Mouse (Mus musculus) heart, adult 2 months (tissue): Measurements from ENCODE around the gene Ctnna2. TPM values are rescaled to one million over a fixed set of nuclear protein-coding genes. Genes with fewer than 3 reads are reported as not detected.

ENCODE experiments used
- DNase-seq, 2 experiments: peaks; one replicate each; pipeline ENCODE4 v3.0.0; 2021
- H3K27ac ChIP-seq: fragments of 200-600 bp; 2 replicates; pipeline ENCODE4 v1.8.1; 2022
- H3K27me3 ChIP-seq: fragments of 200-500 bp; 2 replicates; pipeline ENCODE4 v1.6.1; 2012; ENCODE audit warnings: mild to moderate bottlenecking, low read length, inconsistent platforms, mixed read lengths; ENCODE audit not compliant: control insufficient read depth, insufficient read depth
- H3K36me3 ChIP-seq: fragments of 200-500 bp; 2 replicates; pipeline ENCODE4 v1.6.1; 2012; ENCODE audit warnings: low read length, inconsistent platforms; ENCODE audit not compliant: control insufficient read depth, insufficient read depth
- H3K4me1 ChIP-seq: fragments of 200-500 bp; 2 replicates; pipeline ENCODE4 v1.6.1; 2011; ENCODE audit warnings: low read length; ENCODE audit not compliant: control insufficient read depth, insufficient read depth
- H3K4me3 ChIP-seq: fragments of 200-600 bp; 2 replicates; pipeline ENCODE4 v1.8.1; 2022
- H3K79me2 ChIP-seq: fragments of 200-500 bp; replicated peaks from 2 replicates; pipeline ENCODE4 v1.6.1; 2012; ENCODE audit warnings: mild to moderate bottlenecking, inconsistent platforms, low read length, moderate library complexity, mixed read lengths; ENCODE audit not compliant: control insufficient read depth, insufficient read depth
- H3K9ac ChIP-seq: fragments of 200-500 bp; 2 replicates; pipeline ENCODE4 v1.6.1; 2012; ENCODE audit warnings: low read depth, mild to moderate bottlenecking, control low read depth, inconsistent platforms, low read length, mixed read lengths
- CTCF ChIP-seq: fragments of 200-600 bp; IDR thresholded peaks from 2 replicates; pipeline ENCODE4 v1.8.1; 2022; ENCODE audit warnings: antibody characterized with exemption, mild to moderate bottlenecking, moderate library complexity
- EP300 ChIP-seq: fragments of 200-500 bp; IDR thresholded peaks from 2 replicates; pipeline ENCODE4 v1.6.1; 2011; ENCODE audit warnings: low read depth, low read length, control low read depth; ENCODE audit not compliant: insufficient read depth
- POLR2A ChIP-seq: fragments of 200-500 bp; IDR thresholded peaks from 2 replicates; pipeline ENCODE4 v1.6.1; 2011; ENCODE audit warnings: mild to moderate bottlenecking, low read depth, low read length, control low read depth; ENCODE audit not compliant: insufficient read depth
- WGBS: fragments of 180-500 bp; shearing (Covaris S2); methylation state at CpG from one replicate; pipeline ENCODE4 v1.1.7; 2018; 5-methylcytosine and 5-hydroxymethylcytosine counted together
- intact Hi-C: fragments of 180-260 bp; cut with DNase I; formaldehyde crosslinking; loops from one replicate; pipeline ENCODE4 v1.15.1; 2025
- polyA plus RNA-seq: library from polyadenylated mRNA; depleted of rRNA; stranded (reverse); fragments of >200 nt; gene quantifications from 2 replicates; pipeline ENCODE4 v1.2.3, GENCODE M21; 2012
- total RNA-seq, 2 experiments: library from RNA; stranded (reverse); gene quantifications; 2 replicates each; pipeline ENCODE4 v1.2.3; 2021

Gene Ctnna2
- total and polyA plus RNA-seq, 3 experiments = 0.06 TPM; not detected in 2

GRCm38 (mm10) chr6:77783342-77783741 lies 196.2 kb downstream of the Ctnna2 start:
- Histone ChIP-seq H3K27me3 (no peaks in the 10 kb centered on the region), H3K4me1 (no peaks in the 10 kb centered on the region), H3K4me3 (no peak overlapping the region), H3K79me2 (no peaks in the 10 kb centered on the region), H3K27ac (no peak overlapping the region), H3K36me3 (no peaks in the 10 kb centered on the region), H3K9ac (no peak overlapping the region)
- no peak for DNase-seq
- WGBS = 66% methylated on average over 3 of the region's 3 CpGs
- TF ChIP-seq EP300 = no peak
- no peak for TF ChIP-seq POLR2A
- TF ChIP-seq CTCF = no peak
- intact Hi-C loops = no loop called here

GRCm38 (mm10) chr6:77768357-77769103 lies 211.0 kb downstream of the Ctnna2 start:
- Histone ChIP-seq H3K27me3 (no peaks in the 10 kb centered on the region), H3K9ac (no peak overlapping the region), H3K27ac (no peak overlapping the region), H3K4me1 (no peaks in the 10 kb centered on the region), H3K4me3 (no peak overlapping the region), H3K36me3 (no peaks in the 10 kb centered on the region), H3K79me2 (no peaks in the 10 kb centered on the region)
- 79% methylated on average over 10 of the region's 10 CpGs for WGBS
- intact Hi-C loops = no loop called here
- no peak for DNase-seq
- TF ChIP-seq POLR2A (no peak), EP300 (no peak), CTCF (no peak)

- no peak for DNase-seq
- 60% methylated on average over 3 of the region's 3 CpGs for WGBS
- Histone ChIP-seq H3K36me3 (no peaks in the 10 kb centered on the region), H3K27ac (no peak overlapping the region), H3K4me3 (no peak overlapping the region), H3K4me1 (no peaks in the 10 kb centered on the region), H3K9ac (no peak overlapping the region), H3K79me2 (no peaks in the 10 kb centered on the region), H3K27me3 (no peaks in the 10 kb centered on the region)
- intact Hi-C loops = no loop called here
- TF ChIP-seq CTCF = no peak
- TF ChIP-seq POLR2A = no peak
- TF ChIP-seq EP300 = no peak
Observed at GRCm38 (mm10) chr6:77758164-77758563, 221.3 kb downstream of the Ctnna2 start.

- TF ChIP-seq POLR2A (no peak), EP300 (no peak), CTCF (no peak)
- Histone ChIP-seq H3K27me3 (no peaks in the 10 kb centered on the region), H3K79me2 (no peaks in the 10 kb centered on the region), H3K4me1 (no peaks in the 10 kb centered on the region), H3K9ac (no peak overlapping the region), H3K27ac (no peak overlapping the region), H3K36me3 (no peaks in the 10 kb centered on the region), H3K4me3 (no peak overlapping the region)
- DNase-seq = no peak
- WGBS = 81% methylated on average over 5 of the region's 5 CpGs
- intact Hi-C loops = no loop called here
Observed at GRCm38 (mm10) chr6:77745426-77745825, 234.1 kb downstream of the Ctnna2 start.

- Histone ChIP-seq H3K27me3 (no peaks in the 10 kb centered on the region), H3K4me3 (no peak overlapping the region), H3K36me3 (no peaks in the 10 kb centered on the region), H3K79me2 (no peaks in the 10 kb centered on the region), H3K4me1 (no peaks in the 10 kb centered on the region), H3K9ac (no peak overlapping the region), H3K27ac (no peak overlapping the region)
- no peak for DNase-seq
- intact Hi-C loops = no loop called here
- TF ChIP-seq CTCF (no peak), POLR2A (no peak), EP300 (no peak)
Observed at GRCm38 (mm10) chr6:77743651-77744050, 235.8 kb downstream of the Ctnna2 start.

- no peaks in the 10 kb centered on the region for H3K79me2 ChIP-seq
- no peak overlapping the region for H3K4me3 ChIP-seq
Observed at GRCm38 (mm10) chr6:77742988-77743387, 236.5 kb downstream of the Ctnna2 start.

More at GRCm38 (mm10) chr6:77742988-77743387, 236.5 kb downstream of the Ctnna2 start:
- WGBS = 70% methylated on average over 1 of the region's 1 CpGs
- no peak overlapping the region for H3K9ac ChIP-seq
- no peaks in the 10 kb centered on the region for H3K4me1 ChIP-seq
- no peaks in the 10 kb centered on the region for H3K27me3 ChIP-seq
- intact Hi-C loops = no loop called here
- H3K36me3 ChIP-seq = no peaks in the 10 kb centered on the region
- no peak overlapping the region for H3K27ac ChIP-seq
- no peak for DNase-seq
- no peak for TF ChIP-seq CTCF
